Mouse (Mus musculus) liver, embryonic 14.5 days (tissue): ENCODE data around the gene Rmnd5b.

Experiments used
- CTCF ChIP-seq: IDR thresholded peaks from 2 replicates; pipeline ENCODE4 v1.5.1; 2016; ENCODE audit warnings: antibody characterized with exemption, low read depth, control low read depth
- EP300 ChIP-seq: IDR thresholded peaks from 2 replicates; pipeline ENCODE4 v1.6.1; 2016; ENCODE audit warnings: antibody characterized with exemption, low read depth

DNA sequence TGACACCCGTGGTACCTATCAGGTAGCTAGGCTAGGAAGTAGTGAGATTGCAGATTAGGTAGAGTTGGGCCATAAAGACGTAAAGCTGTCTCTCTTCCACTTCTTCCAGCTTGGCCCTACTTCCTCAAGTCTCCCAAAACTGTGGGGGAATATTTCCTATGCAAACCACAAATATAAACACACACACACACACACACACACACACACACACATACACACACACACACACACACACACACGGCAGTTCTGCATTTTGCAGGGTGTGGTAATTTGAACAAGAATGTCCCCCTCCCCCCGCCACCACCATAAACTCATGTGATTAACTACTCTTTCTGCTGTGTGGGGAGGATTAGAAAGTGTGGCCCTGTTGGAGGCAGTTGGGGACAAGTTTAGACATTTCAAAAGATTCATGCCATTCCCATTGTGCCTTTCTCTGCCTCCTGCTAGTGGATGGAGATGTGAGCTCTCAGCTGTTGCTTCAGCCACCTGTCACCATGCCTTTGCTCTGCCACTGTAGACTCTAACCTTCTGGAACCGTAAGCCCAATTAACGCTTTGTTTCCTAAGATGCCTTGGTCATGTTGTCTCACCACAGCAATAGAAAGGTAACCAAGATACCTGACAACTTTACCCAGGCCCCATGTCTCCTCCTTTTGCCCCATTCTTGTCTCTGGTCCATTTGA lies 42.2 kb upstream of the Rmnd5b start:
- TF ChIP-seq CTCF (no peak), EP300 (no peak)
